Mouse (Mus musculus) bone marrow macrophage, adult 2 months (primary cell): ENCODE measurements around the gene Sema3c.

ENCODE experiments used
- CTCF ChIP-seq: IDR thresholded peaks from 2 replicates; pipeline ENCODE4 v1.5.1; 2012; ENCODE audit warnings: low read depth, mild to moderate bottlenecking, low read length, moderate library complexity
- POLR2A ChIP-seq: IDR thresholded peaks from 2 replicates; pipeline ENCODE4 v1.6.1; 2012; ENCODE audit warnings: mild to moderate bottlenecking, low read depth, low read length, borderline replicate concordance

GRCm38 (mm10) chr5:17661223-17661622, 87.1 kb downstream of the Sema3c start:
- TF ChIP-seq CTCF (no peak), POLR2A (no peak)
